Mouse (Mus musculus) thymus, adult 2 months (tissue): ENCODE measurements around the gene Tlr5.

Experiments used
- CTCF ChIP-seq: fragments of 200-500 bp; IDR thresholded peaks from 2 replicates; pipeline ENCODE4 v1.5.1; 2012; ENCODE audit warnings: mild to moderate bottlenecking, control low read depth, low read length, moderate library complexity, borderline replicate concordance; ENCODE audit not compliant: control insufficient read depth, poor library complexity, insufficient read depth; ENCODE audit errors: extremely low read depth
- POLR2A ChIP-seq: fragments of 200-500 bp; IDR thresholded peaks from 2 replicates; pipeline ENCODE4 v1.6.1; 2012; ENCODE audit warnings: mild to moderate bottlenecking, low read length, control low read depth, moderate library complexity; ENCODE audit not compliant: control insufficient read depth, poor library complexity, insufficient read depth; ENCODE audit errors: extremely low read depth

GRCm38 (mm10) chr1:182991002-182991778 lies 36.6 kb downstream of the Tlr5 start:
- peak; percentile 96 for TF ChIP-seq CTCF
- no peak for TF ChIP-seq POLR2A
